Mouse (Mus musculus) ovary, postnatal 10 days (tissue): Measurements from ENCODE around the gene Speg.

Source experiments
- DNase-seq: peaks from one replicate; pipeline ENCODE4 v3.0.0; 2022; ENCODE audit warnings: low spot score

Speg gene

DNA sequence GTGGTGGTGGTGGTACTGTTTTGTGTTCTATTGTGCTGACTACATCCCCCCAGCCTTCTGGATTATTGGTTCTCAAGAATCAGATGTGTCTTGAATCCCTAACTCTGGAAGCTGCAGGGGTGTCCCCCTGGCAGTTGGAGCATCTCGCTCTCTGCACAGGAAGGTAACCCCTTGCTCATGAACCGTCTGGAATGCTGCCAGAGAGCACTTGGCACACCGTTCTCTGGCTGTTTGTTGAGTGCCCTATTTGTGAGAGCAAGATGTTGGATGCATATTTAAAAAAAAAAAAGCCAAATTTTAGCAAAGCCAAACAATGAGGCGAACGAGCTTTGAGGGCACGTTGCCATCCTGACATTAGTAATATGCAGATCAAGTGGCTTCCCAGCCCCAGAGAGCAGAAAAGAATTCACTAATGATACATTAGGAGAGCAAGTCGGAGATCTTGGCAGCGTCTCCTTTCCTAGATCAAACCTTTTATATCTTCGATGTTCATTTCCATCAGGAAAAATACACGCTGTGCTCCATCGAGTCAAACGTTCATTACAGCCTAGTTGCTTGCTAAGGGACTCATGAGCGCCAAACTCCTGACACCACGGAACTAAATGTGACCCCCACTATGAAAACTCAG lies 9.5 kb upstream of the Speg start:
- DNase-seq, result no peak

DNA sequence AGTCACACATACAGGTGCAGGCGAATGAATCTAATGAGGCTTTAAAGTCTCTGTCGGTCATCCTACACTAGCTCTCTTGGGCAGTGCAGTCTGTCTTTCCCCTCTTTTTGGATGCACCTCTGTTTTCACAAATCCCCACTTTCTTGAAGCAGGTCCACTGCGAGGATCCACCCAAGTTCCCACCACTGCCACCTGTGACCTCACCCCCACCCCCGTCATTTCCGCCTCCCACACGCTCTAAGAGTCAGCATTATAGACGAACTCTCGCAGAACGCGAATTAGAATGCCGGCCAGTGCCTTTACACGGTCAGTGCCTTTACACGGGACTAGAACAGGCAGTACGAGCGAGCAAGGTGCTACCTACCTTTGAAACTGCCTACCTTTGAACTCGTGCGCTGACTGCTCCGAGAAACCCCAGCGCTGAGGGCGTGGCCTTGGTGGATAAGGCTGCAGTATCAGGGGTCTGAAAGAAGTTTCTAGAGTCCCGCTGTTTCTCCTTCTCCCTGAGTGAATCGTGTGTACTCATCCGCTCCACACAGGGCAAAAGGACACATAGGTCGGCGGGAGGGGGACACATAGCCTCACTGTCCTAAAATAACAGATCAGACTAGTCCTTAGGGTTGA lies 5.6 kb upstream of the Speg start:
- no peak for DNase-seq

DNA sequence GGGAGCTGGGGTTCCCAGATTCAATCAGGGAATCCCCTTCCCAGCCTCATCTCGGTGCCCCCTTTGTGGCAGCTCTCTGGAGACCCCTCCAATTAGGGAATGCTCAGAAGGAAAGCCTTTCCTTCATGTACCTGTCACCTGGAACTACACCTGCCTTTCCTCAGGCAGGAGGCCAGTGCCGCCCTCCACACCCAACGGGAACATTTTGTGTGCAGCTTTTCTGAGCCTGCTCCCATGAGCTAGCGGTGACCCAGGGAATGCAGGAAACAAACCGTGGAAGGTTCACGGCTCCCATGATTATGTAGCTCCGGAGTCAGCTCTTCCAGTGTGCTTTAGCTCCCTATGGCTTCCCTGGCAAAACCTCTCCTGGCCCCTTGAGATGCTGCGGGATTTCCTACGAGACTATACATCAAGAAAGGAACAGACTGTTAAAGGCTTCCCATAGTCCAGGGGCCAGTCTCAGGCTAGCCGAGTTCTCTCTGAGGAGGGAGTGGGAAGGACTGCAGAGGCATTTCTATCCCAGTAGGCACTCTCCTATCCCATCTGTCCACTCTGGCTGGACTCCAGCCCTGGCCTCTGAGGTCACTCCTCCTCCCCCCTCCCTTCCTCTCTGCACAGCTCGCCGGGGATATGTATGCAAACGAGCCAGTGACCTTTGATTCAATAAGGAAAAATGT lies 5.0 kb upstream of the Speg start:
- no peak for DNase-seq

DNA sequence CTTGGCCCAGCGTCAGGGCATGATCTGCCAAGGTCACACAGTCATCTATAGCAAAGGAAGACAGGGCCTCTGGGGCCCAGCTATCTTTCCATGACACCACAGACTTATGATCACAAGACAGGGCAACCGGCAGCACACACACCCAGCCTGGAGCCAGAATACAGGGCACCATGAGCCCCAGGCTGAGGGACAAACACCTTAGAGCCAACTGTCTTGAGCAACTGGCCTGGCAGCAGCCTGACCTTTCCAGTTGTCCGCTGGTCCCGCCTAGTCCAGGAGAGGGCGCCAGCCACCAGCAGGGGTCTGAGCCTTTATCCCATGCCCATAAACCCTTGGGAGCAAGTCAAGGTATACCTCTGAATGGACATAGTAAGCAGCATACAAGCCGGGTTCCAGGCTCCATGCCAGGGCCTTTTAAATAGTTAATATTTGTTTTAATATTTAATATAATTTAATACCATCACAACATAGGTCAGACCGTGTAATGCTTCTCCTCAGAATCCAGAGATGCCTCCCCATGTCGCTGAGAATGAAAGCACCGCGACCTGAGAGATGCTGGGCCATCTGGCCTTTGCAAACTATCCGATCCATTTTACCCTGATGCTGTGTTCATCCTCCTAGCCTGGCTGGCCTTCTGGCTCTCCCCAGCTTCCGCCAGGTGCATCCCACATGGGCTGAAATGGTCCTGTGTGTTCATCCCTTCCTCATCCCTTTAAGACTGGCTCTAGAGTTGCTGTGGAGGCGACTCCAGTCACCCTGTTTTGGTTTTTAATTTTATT lies 3.6 kb upstream of the Speg start:
- DNase-seq, result no peak

DNA sequence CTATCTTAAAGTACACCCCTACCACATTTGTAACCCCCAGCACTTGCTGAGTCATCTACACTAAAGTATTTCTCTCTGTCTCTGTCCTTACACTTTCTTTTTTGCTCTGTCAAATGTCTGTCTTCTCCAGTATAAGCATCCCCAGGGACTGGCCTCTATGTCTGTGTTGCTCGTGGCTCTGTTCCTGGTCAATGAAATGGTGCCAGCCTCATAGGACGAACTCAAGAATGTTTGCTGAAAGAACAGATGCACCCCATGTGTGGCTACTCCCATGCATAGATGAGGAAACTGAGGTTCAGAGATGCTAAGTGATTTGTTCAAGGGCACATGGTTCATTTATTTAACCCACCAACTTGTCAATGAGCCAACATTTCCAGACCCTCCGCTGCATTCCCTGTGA lies 2.6 kb upstream of the Speg start:
- no peak for DNase-seq

DNA sequence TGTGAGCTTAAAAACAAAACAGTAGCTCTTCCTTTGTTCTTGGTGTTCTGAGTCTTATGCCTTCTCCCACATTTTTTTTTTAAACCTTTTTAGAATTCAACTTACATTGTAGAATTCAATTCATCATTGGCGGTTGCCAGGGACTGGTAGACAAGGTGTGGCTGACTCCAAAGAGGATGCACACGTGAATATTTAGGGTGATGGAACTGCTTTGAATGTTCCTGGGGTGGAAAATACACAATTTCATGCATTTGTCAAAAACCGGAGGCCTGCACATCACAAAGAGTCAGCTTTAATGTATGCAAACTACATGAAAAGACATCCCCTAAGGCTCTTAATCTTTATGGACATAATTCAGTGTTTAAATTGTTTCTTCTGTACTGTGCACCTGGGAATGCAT lies 1.8 kb upstream of the Speg start:
- DNase-seq, result no peak

DNA sequence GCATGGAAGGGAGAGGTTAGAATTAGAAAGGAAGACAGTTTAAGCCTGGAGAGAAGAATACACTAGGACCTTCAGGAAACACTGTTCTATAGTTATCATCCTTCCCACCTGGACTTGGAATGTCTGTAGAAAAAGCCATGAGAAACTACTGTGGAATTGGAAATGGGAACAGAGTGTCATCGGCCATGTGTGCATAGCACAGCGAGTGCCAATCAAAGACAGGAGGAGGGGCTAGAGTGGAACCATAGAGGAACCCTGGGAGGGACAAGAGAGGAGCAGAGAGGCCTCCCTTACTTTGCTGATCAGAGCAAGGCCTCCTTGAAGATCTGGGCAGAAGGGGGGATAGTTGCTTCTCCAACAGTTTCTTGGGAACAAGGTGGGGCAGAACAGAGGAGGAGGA lies 4.1 kb downstream of the Speg start:
- DNase-seq, result no peak

DNA sequence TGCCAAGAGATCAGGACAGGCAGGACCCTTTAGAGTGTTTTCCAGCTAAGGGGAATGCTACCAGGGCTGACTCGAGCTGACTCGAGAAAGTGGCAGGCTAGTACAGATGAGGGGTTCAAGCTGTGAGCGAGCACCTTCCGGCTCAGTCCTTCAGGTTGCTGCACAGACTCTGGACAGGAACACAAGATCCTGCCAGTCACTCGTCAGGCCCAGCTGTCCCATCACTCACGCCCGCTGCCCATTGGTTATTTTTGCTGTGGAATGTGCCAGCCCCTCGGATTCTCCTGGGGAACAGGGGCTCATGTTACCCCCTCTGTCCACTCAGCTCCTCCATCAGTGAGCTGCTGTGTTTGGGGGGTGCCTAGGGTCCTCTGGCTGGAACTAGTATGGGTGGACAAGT lies 4.8 kb downstream of the Speg start:
- no peak for DNase-seq

DNA sequence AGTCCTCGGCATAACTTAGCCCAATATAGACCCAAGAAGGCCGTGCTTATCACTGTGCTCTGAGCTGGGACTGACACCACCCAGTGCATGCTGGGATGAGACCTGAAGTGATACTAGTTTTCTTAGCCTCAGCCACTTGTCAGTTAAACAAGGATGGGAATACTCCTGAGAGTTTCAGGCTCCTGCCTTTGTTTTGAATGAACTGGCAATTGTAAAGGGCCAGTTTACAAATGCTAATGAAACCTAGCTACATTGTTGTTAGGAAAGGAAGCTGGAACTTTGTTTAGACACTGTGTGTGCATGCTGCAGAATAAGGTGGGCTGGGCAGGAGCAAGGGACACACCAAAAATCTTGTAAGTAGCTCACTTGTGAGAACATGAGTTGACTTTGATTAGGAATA lies 5.9 kb downstream of the Speg start:
- no peak for DNase-seq

DNA sequence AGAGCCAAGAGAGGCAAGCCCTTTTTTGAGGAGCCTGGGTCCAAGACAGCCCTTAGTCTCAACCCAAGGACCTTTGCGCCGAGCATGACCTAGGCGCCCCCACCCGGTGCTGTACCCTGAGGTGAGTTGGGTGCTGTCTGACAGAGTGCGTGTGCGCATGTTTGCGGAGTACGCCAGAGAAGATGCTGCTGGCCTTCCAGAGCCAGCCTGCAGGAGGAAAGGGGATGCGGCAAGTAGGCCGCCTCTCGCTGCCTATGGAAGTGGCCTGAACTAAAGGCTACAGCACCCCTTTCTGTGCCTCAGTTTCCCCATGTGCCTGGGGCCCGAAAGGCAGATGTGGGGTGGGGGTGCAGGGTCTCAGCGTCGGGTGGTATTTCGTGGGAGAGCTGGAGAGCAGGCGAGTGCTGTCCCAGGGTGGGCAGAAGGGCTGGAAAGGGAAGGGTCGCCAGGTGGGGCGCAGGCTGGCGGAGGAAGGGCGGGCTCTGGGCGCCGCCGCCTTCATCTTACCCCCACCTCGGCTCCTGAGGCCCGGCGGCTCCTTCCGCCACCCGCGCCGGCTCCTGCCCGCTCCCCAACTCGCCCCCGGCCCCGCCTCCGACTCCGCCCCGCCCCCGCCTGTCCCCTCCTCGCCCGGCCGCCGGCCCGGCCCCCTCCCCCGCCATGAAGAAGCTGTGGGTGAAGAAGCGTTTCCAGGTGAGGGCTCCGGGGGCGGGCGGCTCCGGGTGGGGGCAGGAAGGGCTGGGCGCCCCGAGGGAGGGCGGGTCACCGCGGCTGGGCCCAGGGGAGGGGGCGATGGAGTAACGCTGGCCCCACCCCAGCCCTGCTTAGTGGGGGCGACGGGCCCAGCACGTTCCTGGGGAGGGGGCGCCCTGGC lies 6.6 kb downstream of the Speg start:
- no peak for DNase-seq

DNA sequence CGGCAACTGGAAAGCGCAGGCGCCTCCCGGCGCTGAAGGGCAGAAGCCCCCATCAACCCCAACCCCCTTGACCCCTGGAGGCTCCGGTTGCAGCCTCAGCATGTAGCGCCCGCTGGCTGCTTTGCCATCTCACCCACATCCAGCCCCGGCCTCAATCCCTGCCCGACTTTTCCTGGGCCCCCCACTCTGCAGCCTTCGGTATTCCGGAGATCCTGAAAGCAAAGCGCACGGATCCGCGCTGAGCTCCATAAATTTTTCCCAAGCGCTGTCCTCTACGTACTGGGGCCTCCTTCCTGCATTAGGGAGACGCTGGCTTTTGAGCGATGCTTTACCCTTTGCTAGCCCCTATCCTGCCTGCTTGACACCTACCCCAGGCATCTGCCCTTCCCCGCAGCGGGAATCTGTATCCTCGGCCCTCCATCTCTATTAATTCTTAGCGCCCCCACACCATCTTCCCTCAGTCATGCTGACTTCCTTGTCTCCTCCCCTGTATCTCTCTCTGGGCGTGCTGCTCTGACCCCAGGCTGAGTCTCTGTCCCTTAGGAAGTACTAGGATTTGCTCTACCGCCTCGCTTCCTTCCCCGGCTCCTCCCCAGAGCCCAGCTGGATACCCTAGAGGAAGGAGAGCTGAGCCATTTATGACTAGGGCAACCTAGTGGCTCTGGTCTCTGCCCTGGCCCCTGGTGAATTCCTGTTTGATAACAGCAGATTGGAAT lies 7.4 kb downstream of the Speg start:
- no peak for DNase-seq

DNA sequence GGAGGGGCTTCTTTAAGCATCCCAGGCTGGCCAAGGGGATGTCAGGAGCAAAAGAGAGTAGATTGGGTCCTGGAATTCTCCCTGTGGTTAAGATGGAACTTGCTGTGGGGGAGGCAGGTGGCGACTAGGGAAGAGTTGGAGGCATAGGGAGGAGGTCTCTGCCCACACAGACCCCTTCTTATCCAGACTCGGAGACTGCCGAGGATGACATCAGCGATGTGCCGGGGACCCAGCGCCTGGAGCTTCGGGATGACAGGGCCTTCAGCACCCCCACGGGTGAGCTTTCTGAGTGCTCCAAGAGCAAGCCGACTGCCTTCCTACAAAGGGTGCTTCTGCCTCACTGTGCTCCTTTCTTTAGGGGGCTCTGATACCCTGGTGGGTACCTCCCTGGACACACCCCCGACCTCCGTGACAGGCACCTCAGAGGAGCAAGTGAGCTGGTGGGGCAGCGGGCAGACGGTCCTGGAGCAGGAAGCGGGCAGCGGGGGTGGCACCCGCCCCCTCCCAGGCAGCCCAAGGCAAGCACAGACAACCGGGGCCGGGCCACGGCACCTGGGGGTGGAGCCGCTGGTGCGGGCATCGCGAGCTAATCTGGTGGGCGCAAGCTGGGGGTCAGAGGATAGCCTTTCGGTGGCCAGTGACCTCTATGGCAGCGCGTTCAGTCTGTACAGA lies 9.5 kb downstream of the Speg start:
- DNase-seq, result no peak

DNA sequence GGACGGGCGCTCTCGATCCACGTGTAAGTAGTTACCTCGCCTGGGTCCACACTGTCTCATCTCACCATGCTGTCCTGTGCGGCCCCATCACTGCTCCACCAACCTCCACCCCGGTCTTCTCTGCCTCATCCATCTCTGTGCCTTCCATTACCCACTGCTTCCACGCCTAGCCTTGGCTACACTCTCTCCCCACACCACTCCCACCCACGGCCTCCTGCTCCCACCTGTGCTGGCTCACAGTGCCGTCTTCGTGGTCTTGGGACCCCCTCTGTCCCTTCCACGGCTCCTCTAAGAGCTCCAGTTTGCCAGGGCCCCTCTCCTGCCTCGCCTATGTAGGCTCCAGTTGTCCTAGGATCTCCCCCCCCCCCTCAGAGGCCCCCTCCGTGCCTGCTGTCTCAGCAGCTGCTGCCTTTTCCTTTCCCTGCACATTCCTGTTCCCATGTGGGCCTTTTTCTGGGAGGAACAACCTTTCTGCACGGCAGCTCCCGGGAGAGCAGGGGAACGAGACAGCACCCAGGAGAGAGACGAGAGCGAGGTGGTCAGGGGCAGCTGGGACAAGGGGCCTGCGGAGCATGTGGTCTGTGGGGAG lies 10.1 kb downstream of the Speg start:
- no peak for DNase-seq

DNA sequence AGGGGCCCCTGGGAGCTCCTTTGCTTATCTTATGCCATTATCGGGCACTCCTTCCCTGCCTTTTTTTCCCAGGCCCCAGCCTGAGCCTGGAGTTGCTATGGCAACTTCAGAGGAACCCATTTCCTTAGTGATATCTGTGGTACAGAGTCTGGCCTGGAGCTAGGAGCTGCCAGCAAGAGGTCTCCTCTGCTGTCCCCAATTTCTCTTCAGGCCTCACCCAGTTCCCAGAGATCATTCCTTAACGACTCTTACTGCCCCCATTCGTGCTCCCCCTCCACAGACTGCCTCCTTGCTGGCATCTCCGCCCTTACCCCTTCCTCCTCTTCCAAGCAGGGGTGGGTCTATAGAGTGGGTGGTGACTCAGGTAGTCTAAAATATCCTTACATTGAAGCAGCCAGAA lies 11.1 kb downstream of the Speg start:
- no peak for DNase-seq

DNA sequence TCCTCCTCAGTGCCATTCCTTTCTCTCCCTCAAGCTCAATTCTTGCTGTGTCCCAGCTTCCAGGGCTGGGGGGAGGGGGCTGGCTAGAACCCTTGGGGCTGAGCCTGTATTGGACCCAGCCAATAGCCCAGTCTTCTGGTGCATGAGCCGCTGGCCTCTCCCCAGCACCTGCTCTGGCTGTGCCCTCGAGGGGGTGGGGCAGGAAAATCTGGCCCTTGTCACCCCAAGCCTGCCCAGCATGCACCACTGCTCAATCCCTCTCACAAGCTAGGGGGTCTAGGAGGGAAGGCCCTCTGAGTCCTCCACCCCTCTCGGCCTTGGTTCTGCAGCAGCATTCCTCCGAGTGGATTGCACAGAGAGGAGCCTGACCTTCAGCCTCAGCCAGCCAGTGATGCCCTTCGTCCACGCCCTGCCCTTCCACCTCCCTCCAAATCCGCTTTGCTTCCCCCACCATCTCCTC lies 12.4 kb downstream of the Speg start:
- no peak for DNase-seq

DNA sequence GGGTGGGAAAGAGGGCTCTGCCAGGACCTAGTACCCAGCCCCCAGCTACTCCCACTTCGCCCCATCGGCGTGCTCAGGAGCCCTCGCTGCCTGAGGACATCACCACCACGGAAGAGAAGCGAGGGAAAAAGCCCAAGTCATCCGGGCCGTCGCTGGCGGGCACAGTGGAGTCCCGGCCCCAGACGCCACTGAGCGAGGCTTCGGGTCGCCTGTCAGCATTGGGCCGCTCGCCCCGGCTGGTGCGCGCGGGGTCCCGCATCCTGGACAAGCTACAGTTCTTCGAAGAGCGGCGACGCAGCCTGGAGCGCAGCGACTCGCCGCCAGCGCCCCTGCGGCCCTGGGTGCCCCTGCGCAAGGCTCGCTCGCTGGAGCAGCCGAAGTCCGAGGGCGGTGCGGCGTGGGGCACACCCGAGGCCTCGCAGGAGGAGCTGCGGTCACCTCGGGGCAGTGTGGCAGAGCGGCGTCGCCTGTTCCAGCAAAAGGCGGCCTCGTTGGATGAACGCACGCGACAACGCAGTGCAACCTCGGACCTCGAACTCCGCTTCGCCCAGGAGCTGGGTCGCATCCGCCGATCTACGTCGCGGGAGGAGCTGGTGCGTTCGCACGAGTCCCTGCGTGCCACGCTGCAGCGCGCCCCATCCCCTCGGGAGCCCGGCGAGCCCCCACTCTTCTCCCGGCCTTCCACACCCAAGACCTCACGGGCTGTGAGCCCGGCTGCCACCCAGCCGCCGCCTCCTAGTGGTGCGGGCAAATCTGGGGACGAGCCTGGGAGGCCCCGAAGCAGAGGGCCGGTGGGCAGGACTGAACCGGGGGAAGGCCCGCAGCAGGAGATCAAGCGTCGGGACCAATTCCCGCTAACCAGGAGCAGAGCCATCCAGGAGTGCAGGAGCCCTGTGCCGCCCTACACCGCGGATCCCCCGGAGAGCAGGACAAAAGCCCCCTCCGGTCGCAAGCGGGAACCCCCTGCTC lies 13.1 kb downstream of the Speg start:
- DNase-seq, result no peak

DNA sequence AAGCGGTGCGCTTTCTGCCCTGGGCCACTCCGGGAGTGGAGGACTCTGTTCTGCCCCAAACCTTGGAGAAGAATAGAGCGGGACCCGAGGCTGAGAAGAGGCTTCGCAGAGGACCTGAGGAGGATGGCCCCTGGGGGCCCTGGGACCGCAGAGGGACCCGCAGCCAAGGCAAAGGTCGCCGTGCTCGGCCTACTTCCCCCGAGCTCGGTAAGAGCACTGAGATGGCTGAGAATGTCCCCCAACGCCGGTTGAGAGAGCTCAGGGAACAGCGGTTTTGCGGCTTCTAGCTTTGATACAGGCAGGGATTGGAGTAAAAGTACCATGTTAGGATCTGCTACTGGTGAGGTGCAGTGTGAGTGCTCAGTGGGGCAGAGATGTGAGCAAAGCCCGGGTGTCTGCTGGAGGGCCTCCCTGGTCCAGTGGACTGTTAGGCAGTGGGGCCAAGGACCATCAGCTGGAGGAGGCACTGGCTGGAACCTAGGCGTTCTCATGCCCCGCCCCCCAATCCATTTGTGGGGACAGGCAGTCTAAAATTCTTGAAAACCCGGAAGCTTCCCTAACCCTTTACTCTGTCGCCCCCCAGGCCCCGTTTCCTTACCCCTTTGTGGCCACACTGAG lies 13.9 kb downstream of the Speg start:
- DNase-seq, result no peak

DNA sequence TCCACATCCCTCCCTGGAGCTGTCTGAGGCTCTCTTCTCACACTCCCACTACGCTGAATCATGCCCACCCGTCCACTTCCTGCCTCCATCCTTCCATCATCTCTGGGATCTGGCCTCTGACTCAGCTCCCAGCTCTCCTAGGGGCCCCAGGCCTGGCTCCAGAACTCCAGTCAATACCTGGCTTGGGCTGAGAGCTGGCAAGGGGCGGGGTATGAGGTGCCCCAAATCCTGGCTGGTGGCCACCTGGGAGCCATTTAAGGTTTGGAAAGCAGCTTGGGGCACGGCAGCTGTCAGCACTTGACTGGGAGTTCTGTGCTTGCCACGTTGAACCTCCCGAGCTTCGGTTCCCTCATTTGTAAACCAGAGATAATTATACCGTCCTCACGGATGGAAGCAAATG lies 18.0 kb downstream of the Speg start:
- DNase-seq, result no peak

DNA sequence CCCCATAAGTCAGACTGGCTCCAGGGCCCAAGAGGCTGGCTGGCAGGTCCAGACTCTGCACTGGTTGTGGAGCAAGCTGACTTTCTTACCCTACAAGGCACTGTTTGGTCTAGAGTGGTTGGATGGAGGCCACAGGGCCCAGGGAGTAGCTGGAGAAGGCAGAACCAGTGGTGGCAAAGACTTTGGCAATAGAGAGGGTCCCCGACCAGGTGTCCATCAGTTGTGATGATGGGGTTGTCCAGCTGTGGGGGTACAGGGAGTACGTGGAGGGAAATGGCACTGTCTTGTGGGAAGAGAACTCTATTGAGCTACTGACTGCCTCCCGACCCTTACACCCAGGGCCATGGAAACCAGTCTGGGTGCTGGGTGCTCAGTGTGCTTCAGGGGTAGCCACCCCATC lies 18.7 kb downstream of the Speg start:
- DNase-seq, result no peak
